Mouse (Mus musculus): ENCODE results near the gene Vac14. TPM values are rescaled to one million over a fixed set of nuclear protein-coding genes. Genes with fewer than 3 reads are reported as not detected.

Vac14 gene
- total RNA-seq, 2 experiments from 2014 or later: 5.5 to 6.1 TPM

GRCm38 (mm10) chr8:110733036-110733435, 114.7 kb downstream of the Vac14 start:
- ATAC-seq (replicated peaks; ENCODE audit: low FRiP score, poor library complexity, severe bottlenecking): no peak

GRCm38 (mm10) chr8:110738591-110739195, 120.3 kb downstream of the Vac14 start:
- no peak for ATAC-seq (replicated peaks; ENCODE audit: low FRiP score, poor library complexity, severe bottlenecking)

- ATAC-seq (replicated peaks; ENCODE audit: low FRiP score, poor library complexity, severe bottlenecking): no peak
Measured at GRCm38 (mm10) chr8:110740629-110741175, 122.3 kb downstream of the Vac14 start.

GRCm38 (mm10) chr8:110741816-110742451, 123.5 kb downstream of the Vac14 start:
- ATAC-seq (replicated peaks; ENCODE audit: low FRiP score, poor library complexity, severe bottlenecking): no peak

- no peak for ATAC-seq (replicated peaks; ENCODE audit: low FRiP score, poor library complexity, severe bottlenecking)
Measured at GRCm38 (mm10) chr8:110742452-110742818, 124.0 kb downstream of the Vac14 start.

GRCm38 (mm10) chr8:110745162-110745561, 126.8 kb downstream of the Vac14 start:
- ATAC-seq (replicated peaks; ENCODE audit: low FRiP score, poor library complexity, severe bottlenecking): no peak

GRCm38 (mm10) chr8:110746661-110747060, 128.3 kb downstream of the Vac14 start:
- ATAC-seq (replicated peaks; ENCODE audit: low FRiP score, poor library complexity, severe bottlenecking): no peak

- peak; percentile 68 for ATAC-seq (replicated peaks; ENCODE audit: low FRiP score, poor library complexity, severe bottlenecking)
Measured at GRCm38 (mm10) chr8:110749500-110750170, 131.2 kb downstream of the Vac14 start.

- no peak for ATAC-seq (replicated peaks; ENCODE audit: low FRiP score, poor library complexity, severe bottlenecking)
Measured at GRCm38 (mm10) chr8:110750269-110750668, 131.9 kb downstream of the Vac14 start.

GRCm38 (mm10) chr8:110751490-110751889, 133.1 kb downstream of the Vac14 start:
- no peak for ATAC-seq (replicated peaks; ENCODE audit: low FRiP score, poor library complexity, severe bottlenecking)

- ATAC-seq (replicated peaks; ENCODE audit: low FRiP score, poor library complexity, severe bottlenecking): no peak
Measured at GRCm38 (mm10) chr8:110754713-110755112, 136.3 kb downstream of the Vac14 start.

GRCm38 (mm10) chr8:110755511-110756170, 137.3 kb downstream of the Vac14 start:
- no peak for ATAC-seq (replicated peaks; ENCODE audit: low FRiP score, poor library complexity, severe bottlenecking)

GRCm38 (mm10) chr8:110756196-110756595, 137.8 kb downstream of the Vac14 start:
- ATAC-seq (replicated peaks; ENCODE audit: low FRiP score, poor library complexity, severe bottlenecking): no peak

- no peak for ATAC-seq (replicated peaks; ENCODE audit: low FRiP score, poor library complexity, severe bottlenecking)
Measured at GRCm38 (mm10) chr8:110760280-110760940, 142.0 kb downstream of the Vac14 start.

GRCm38 (mm10) chr8:110761185-110761584, 142.8 kb downstream of the Vac14 start:
- no peak for ATAC-seq (replicated peaks; ENCODE audit: low FRiP score, poor library complexity, severe bottlenecking)

- ATAC-seq (replicated peaks; ENCODE audit: low FRiP score, poor library complexity, severe bottlenecking): no peak
Measured at GRCm38 (mm10) chr8:110761988-110762387, 143.6 kb downstream of the Vac14 start.

- ATAC-seq (replicated peaks; ENCODE audit: low FRiP score, poor library complexity, severe bottlenecking): no peak
Measured at GRCm38 (mm10) chr8:110764671-110765070, 146.3 kb downstream of the Vac14 start.

GRCm38 (mm10) chr8:110767261-110767660, 148.9 kb downstream of the Vac14 start:
- no peak for ATAC-seq (replicated peaks; ENCODE audit: low FRiP score, poor library complexity, severe bottlenecking)
